Mouse (Mus musculus): ENCODE measurements around the gene Hist1h2be. TPM values are rescaled to one million over a fixed set of nuclear protein-coding genes. Genes with fewer than 3 reads are reported as not detected.
"Not testable (repeated sequence)": the region's sequence is repeated elsewhere in the genome, so short reads cannot be mapped to it uniquely, and the experiment has no call there.

Hist1h2be gene
- polyA plus RNA-seq (2012; rRNA removed) = 2.7 and 3.0 TPM in 2 replicates

- under 1% methylated on average over 27 of the region's 27 CpGs for WGBS
- peak; percentile 82 for DNase-seq
- TF ChIP-seq POLR2A (IDR thresholded peaks at IDR 0.05; ENCODE audit: borderline replicate concordance, extremely low read depth, low read depth, low read length) (peak; percentile 44; the same call in 1 of the 2 replicates), CTCF (IDR thresholded peaks at IDR 0.05; ENCODE audit: insufficient read depth, low read length) (no peak)
- H3K4me1 ChIP-seq (ENCODE audit: control insufficient read depth, insufficient read depth, low read length) = peaks cover 3% of the 10 kb centered on the region; the same call in 1 of the 2 replicates
- H3K4me3 ChIP-seq (replicated peaks; ENCODE audit: extremely low read depth, low read depth, low read length) = peak within 1 kb of the TSS; percentile 88
Measured at GRCm38 (mm10) chr13:23620733-23621531, at the start of gene Hist1h2be. Gene Hist1h2be (minus strand): TSS chr13:23621124.

GRCm38 (mm10) chr13:23662536-23662935 lies 41.6 kb upstream of the Hist1h2be start:
- TF ChIP-seq POLR2A (IDR thresholded peaks at IDR 0.05; ENCODE audit: borderline replicate concordance, extremely low read depth, low read depth, low read length) = no peak
- no peak for TF ChIP-seq CTCF (IDR thresholded peaks at IDR 0.05; ENCODE audit: insufficient read depth, low read length)
- Histone ChIP-seq H3K4me3 (replicated peaks; ENCODE audit: extremely low read depth, low read depth, low read length) (no peak overlapping the region), H3K4me1 (ENCODE audit: control insufficient read depth, insufficient read depth, low read length) (peaks cover 3% of the 10 kb centered on the region; the same call in 1 of the 2 replicates)
- WGBS = 31% methylated on average over 3 of the region's 3 CpGs
- no peak for DNase-seq

- DNase-seq = no peak
- 59% methylated on average over 6 of the region's 6 CpGs for WGBS
- peaks cover 3% of the 10 kb centered on the region; the same call in 1 of the 2 replicates for H3K4me1 ChIP-seq (ENCODE audit: control insufficient read depth, insufficient read depth, low read length)
- TF ChIP-seq POLR2A (IDR thresholded peaks at IDR 0.05; ENCODE audit: borderline replicate concordance, extremely low read depth, low read depth, low read length) = no peak
- H3K4me3 ChIP-seq (replicated peaks; ENCODE audit: extremely low read depth, low read depth, low read length) = no peak overlapping the region
Measured at GRCm38 (mm10) chr13:23659636-23660366, 38.9 kb upstream of the Hist1h2be start.

- H3K4me1 ChIP-seq (ENCODE audit: control insufficient read depth, insufficient read depth, low read length) = no peaks in the 10 kb centered on the region
- no peak for DNase-seq
- 19% methylated on average over 1 of the region's 1 CpGs for WGBS
- H3K4me3 ChIP-seq (replicated peaks; ENCODE audit: extremely low read depth, low read depth, low read length) = no peak overlapping the region
- peak; percentile 17; the same call in 1 of the 2 replicates for TF ChIP-seq CTCF (IDR thresholded peaks at IDR 0.05; ENCODE audit: insufficient read depth, low read length)
- no peak for TF ChIP-seq POLR2A (IDR thresholded peaks at IDR 0.05; ENCODE audit: borderline replicate concordance, extremely low read depth, low read depth, low read length)
Measured at GRCm38 (mm10) chr13:23630653-23631052, 9.7 kb upstream of the Hist1h2be start.

- 22% methylated on average over 7 of the region's 7 CpGs for WGBS
- Histone ChIP-seq H3K4me3 (replicated peaks; ENCODE audit: extremely low read depth, low read depth, low read length) (peak overlapping the region; percentile 19), H3K4me1 (ENCODE audit: control insufficient read depth, insufficient read depth, low read length) (peaks cover 3% of the 10 kb centered on the region; the same call in 1 of the 2 replicates)
- DNase-seq = no peak
- no peak for TF ChIP-seq CTCF (IDR thresholded peaks at IDR 0.05; ENCODE audit: insufficient read depth, low read length)
- TF ChIP-seq POLR2A (IDR thresholded peaks at IDR 0.05; ENCODE audit: borderline replicate concordance, extremely low read depth, low read depth, low read length) = no peak
Measured at GRCm38 (mm10) chr13:23622861-23623450, 2.0 kb upstream of the Hist1h2be start.

- peak; percentile 96 for TF ChIP-seq POLR2A (IDR thresholded peaks at IDR 0.05; ENCODE audit: borderline replicate concordance, extremely low read depth, low read depth, low read length)
- peak within 1 kb of the TSS; percentile 88 for H3K4me3 ChIP-seq (replicated peaks; ENCODE audit: extremely low read depth, low read depth, low read length)
- not testable (repeated sequence) for H3K4me1 ChIP-seq (ENCODE audit: control insufficient read depth, insufficient read depth, low read length)
- under 1% methylated on average over 53 of the region's 53 CpGs for WGBS
- DNase-seq = peak; percentile 92
Measured at GRCm38 (mm10) chr13:23622175-23622671, 1.3 kb upstream of the Hist1h2be start, which contains the start of gene Hist1h1e. Gene Hist1h1e (minus strand): TSS chr13:23622558.

GRCm38 (mm10) chr13:23621532-23622174 lies 729 bp upstream of the Hist1h2be start:
- TF ChIP-seq POLR2A (IDR thresholded peaks at IDR 0.05; ENCODE audit: borderline replicate concordance, extremely low read depth, low read depth, low read length) = peak; percentile 82
- TF ChIP-seq CTCF (IDR thresholded peaks at IDR 0.05; ENCODE audit: insufficient read depth, low read length) = no peak
- peak; percentile 65 for DNase-seq
- WGBS = under 1% methylated on average over 18 of the region's 18 CpGs
- peak overlapping the region; percentile 88 for H3K4me3 ChIP-seq (replicated peaks; ENCODE audit: extremely low read depth, low read depth, low read length)
- H3K4me1 ChIP-seq (ENCODE audit: control insufficient read depth, insufficient read depth, low read length) = peaks cover 3% of the 10 kb centered on the region; the same call in 1 of the 2 replicates

GRCm38 (mm10) chr13:23620056-23620732 lies 730 bp downstream of the Hist1h2be start:
- WGBS = 34% methylated on average over 12 of the region's 12 CpGs

More at GRCm38 (mm10) chr13:23620056-23620732, 730 bp downstream of the Hist1h2be start:
- H3K4me3 ChIP-seq (replicated peaks; ENCODE audit: extremely low read depth, low read depth, low read length) = peak overlapping the region; percentile 88
- TF ChIP-seq CTCF (IDR thresholded peaks at IDR 0.05; ENCODE audit: insufficient read depth, low read length) (no peak), POLR2A (IDR thresholded peaks at IDR 0.05; ENCODE audit: borderline replicate concordance, extremely low read depth, low read depth, low read length) (no peak)
- no peak for DNase-seq
- H3K4me1 ChIP-seq (ENCODE audit: control insufficient read depth, insufficient read depth, low read length) = peaks cover 3% of the 10 kb centered on the region; the same call in 1 of the 2 replicates

Data from lung, adult 2 months (tissue).